Mouse (Mus musculus): Measurements from ENCODE around the gene Tmem130. TPM values are rescaled to one million over a fixed set of nuclear protein-coding genes. Genes with fewer than 3 reads are reported as not detected.
"Not testable (repeated sequence)": the region's sequence is repeated elsewhere in the genome, so short reads cannot be mapped to it uniquely, and the experiment has no call there.

The Tmem130 gene
- polyA plus RNA-seq, 1 experiment: not detected

DNA sequence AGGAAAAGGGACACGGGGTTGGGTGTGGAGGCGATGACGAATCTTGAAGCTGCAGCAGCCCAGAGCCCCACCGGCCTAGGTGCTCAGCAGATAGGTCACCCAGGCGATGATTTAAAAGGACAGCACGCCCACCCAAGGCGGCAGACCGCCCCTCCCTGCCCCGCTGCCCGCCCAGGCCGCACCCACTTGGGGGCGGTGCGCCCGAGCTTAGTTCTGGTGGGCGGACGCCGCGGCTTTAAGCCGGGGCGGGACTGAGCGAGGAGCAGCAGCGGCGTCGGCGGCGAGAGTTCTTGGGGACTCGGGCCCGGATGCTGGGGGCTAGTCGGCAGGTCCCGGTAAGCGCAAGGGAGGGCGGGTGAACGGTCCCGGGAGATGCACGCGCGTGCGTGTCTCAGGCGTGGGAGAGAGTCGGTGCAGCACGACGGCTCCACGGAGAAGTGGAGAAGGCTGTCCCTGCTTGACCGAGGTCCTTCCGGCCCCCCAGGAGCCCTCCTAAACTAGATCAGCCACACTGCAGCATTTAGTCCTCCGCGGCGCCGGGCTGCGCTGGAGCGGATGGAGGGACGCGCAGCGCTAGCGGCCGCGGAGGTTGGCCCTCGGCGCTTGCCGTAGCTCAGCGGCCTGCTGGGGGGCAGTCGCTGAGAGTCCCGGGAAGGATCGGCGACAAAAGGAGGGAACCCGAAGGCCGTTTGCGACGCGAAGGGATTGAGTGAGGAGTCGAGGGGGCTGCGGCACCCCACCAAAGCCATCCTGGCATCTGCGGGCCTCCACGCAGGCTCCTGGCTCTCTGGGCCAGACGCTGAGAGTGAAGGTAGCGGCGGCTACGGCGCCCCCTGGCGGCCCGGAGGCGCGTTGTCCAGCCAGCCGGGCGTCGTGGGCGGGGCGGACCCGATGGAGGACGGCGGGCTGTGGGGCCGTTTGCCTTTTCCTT, 6.6 kb upstream of the Tmem130 start:
- H3K36me3 ChIP-seq (ENCODE audit: control insufficient read depth, insufficient read depth): peaks cover 17% of the 10 kb centered on the region
- H3K4me3 ChIP-seq (ENCODE audit: insufficient read depth, poor library complexity, severe bottlenecking): peak overlapping the region; percentile 85
- peaks cover 29% of the 10 kb centered on the region for H3K79me3 ChIP-seq (ENCODE audit: low read depth)
- H3ac ChIP-seq (ENCODE audit: control insufficient read depth, insufficient read length, low read depth): peak overlapping the region; percentile 74
- peaks cover 5% of the 10 kb centered on the region for H3K27me3 ChIP-seq (ENCODE audit: control insufficient read depth, insufficient read depth, insufficient read length)
- TF ChIP-seq CEBPB (IDR thresholded peaks at IDR 0.05; ENCODE audit: low read depth): no peak
- no peak for TF ChIP-seq USF1 (IDR thresholded peaks at IDR 0.05; ENCODE audit: low read depth)
- TF ChIP-seq MAX (IDR thresholded peaks at IDR 0.05): peak; percentile 19
- peak; percentile 97 for TF ChIP-seq CTCF (IDR thresholded peaks at IDR 0.05; ENCODE audit: control insufficient read depth, insufficient read depth, insufficient read length)
- no peak for TF ChIP-seq MYOG (IDR thresholded peaks at IDR 0.05; ENCODE audit: control insufficient read depth, extremely low read depth, insufficient read length)
- peaks cover 50% of the 10 kb centered on the region for H3K79me2 ChIP-seq (ENCODE audit: control insufficient read depth, insufficient read depth)

DNA sequence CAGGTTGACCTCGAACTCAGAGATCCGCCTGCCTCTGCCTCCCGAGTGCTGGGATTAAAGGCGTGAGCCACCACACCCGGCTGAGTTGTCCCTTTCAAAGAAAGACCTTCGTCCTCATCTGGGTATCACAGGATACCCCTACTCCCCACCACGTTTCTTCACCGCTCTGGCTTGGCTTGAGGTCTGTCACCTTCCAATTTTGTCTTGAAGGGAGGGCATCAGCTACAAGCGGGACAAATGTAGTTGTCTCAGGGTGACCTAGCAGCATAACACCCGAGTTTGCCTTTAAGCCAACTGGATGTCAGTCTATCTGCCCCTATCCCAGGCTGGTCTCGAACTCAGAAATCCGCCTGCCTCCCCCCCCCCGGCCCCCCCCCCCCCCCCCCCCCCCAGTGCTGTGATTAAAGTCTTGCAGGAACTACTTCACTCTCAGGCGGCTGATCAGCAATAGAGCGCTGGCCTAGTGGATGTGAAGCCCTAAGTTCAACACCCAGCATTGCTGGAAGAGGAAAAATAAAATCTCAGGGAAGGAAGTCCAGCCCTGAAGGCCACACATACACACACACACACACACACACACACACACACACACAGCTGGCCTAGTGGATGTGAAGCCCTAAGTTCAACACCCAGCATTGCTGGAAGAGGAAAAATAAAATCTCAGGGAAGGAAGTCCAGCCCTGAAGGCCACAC, 5.6 kb upstream of the Tmem130 start, which contains the start of gene Trrap:
Trrap (plus strand) TSS at position 627 of the 693 bp plus-strand sequence.
- peaks cover 26% of the 10 kb centered on the region for H3K79me3 ChIP-seq (ENCODE audit: low read depth)
- H3K36me3 ChIP-seq (ENCODE audit: control insufficient read depth, insufficient read depth): peaks cover 11% of the 10 kb centered on the region
- H3K4me3 ChIP-seq (ENCODE audit: insufficient read depth, poor library complexity, severe bottlenecking): peak within 1 kb of the TSS; percentile 85
- H3ac ChIP-seq (ENCODE audit: control insufficient read depth, insufficient read length, low read depth): peak within 1 kb of the TSS; percentile 74
- not testable (repeated sequence) for H3K27me3 ChIP-seq (ENCODE audit: control insufficient read depth, insufficient read depth, insufficient read length)
- H3K79me2 ChIP-seq (ENCODE audit: control insufficient read depth, insufficient read depth): peaks cover 41% of the 10 kb centered on the region

DNA sequence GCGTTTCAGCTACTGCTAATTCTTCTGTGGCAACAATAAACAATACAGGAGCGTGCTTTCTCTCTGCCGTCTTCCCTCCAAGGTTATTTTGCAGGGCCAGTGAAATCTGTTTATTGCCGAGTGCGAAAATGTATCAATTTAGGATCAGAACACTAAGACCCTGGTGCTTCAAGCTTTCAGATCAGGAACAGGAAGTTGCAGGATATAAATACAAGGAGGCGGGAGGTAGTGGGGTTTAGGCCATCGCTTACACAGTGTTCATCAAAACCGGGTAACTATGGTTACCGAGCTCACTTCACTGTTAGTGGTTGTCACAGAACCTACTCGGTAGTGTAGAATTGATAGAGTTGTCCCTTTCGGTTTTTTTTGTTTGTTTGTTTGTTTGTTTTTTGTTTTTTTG, 5.0 kb upstream of the Tmem130 start:
- H3K4me3 ChIP-seq (ENCODE audit: insufficient read depth, poor library complexity, severe bottlenecking): no peak overlapping the region
- peaks cover 35% of the 10 kb centered on the region for H3K79me2 ChIP-seq (ENCODE audit: control insufficient read depth, insufficient read depth)
- H3K36me3 ChIP-seq (ENCODE audit: control insufficient read depth, insufficient read depth): peaks cover 8% of the 10 kb centered on the region
- TF ChIP-seq USF1 (IDR thresholded peaks at IDR 0.05; ENCODE audit: low read depth) (no peak), CTCF (IDR thresholded peaks at IDR 0.05; ENCODE audit: control insufficient read depth, insufficient read depth, insufficient read length) (no peak), MYOG (IDR thresholded peaks at IDR 0.05; ENCODE audit: control insufficient read depth, extremely low read depth, insufficient read length) (no peak), CEBPB (IDR thresholded peaks at IDR 0.05; ENCODE audit: low read depth) (no peak), FOSL1 (IDR thresholded peaks at IDR 0.05; ENCODE audit: insufficient read depth, low read length, poor library complexity, severe bottlenecking) (no peak), MYOD1 (IDR thresholded peaks at IDR 0.05; ENCODE audit: control insufficient read depth, insufficient read length, low read depth) (no peak), MAX (IDR thresholded peaks at IDR 0.05) (no peak)
- H3K79me3 ChIP-seq (ENCODE audit: low read depth): peaks cover 24% of the 10 kb centered on the region
- H3K27me3 ChIP-seq (ENCODE audit: control insufficient read depth, insufficient read depth, insufficient read length): peaks cover 8% of the 10 kb centered on the region
- H3ac ChIP-seq (ENCODE audit: control insufficient read depth, insufficient read length, low read depth): no peak overlapping the region

DNA sequence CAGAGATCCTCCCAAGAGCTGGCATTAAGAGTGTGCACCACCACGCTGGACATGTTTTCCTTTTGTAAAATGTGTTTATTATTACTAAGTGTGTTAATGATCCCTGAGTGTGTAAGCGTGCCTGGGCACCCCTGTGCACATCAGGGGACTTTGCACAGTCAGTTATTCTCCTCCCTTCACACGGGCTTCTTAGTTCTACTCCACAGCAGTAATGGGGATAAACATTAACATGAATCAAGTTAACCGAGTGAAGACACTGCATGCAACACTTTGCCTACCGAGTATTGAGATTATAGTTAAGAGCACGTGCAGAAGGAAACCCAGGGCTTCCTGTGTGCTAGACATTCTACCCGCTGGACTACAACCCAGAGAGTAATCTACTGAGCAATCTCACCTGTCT, 4.4 kb upstream of the Tmem130 start:
- Histone ChIP-seq H3K27me3 (ENCODE audit: control insufficient read depth, insufficient read depth, insufficient read length) (peaks cover 14% of the 10 kb centered on the region), H3K4me3 (ENCODE audit: insufficient read depth, poor library complexity, severe bottlenecking) (no peak overlapping the region), H3K79me3 (ENCODE audit: low read depth) (peaks cover 20% of the 10 kb centered on the region), H3K79me2 (ENCODE audit: control insufficient read depth, insufficient read depth) (peaks cover 29% of the 10 kb centered on the region), H3K36me3 (ENCODE audit: control insufficient read depth, insufficient read depth) (peaks cover 2% of the 10 kb centered on the region), H3ac (ENCODE audit: control insufficient read depth, insufficient read length, low read depth) (no peak overlapping the region)
- TF ChIP-seq MAX (IDR thresholded peaks at IDR 0.05) (no peak), MYOG (IDR thresholded peaks at IDR 0.05; ENCODE audit: control insufficient read depth, extremely low read depth, insufficient read length) (no peak), FOSL1 (IDR thresholded peaks at IDR 0.05; ENCODE audit: insufficient read depth, low read length, poor library complexity, severe bottlenecking) (no peak), CTCF (IDR thresholded peaks at IDR 0.05; ENCODE audit: control insufficient read depth, insufficient read depth, insufficient read length) (no peak), CEBPB (IDR thresholded peaks at IDR 0.05; ENCODE audit: low read depth) (no peak), USF1 (IDR thresholded peaks at IDR 0.05; ENCODE audit: low read depth) (no peak), MYOD1 (IDR thresholded peaks at IDR 0.05; ENCODE audit: control insufficient read depth, insufficient read length, low read depth) (no peak)

DNA sequence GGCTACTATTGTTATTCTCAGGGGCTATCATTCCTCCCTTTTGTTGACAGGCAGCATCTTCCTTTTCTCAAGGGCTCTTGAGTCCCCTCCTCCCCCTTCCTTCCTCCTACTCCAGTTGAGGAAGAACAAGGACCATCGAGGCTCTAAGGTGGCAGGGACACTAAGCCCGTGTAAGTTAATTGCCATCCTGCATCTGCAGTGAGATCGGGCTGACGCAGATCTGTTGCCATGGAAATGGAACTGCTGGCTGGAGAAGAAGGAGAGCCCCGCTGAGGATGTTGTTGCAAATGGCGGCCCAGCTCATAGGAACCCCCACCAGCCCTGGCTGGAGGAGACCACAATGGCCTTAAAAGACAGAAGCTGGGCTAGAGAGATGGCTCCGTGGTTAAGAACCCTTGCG, 3.2 kb downstream of the Tmem130 start:
- no peak for TF ChIP-seq FOSL1 (IDR thresholded peaks at IDR 0.05; ENCODE audit: insufficient read depth, low read length, poor library complexity, severe bottlenecking)
- Histone ChIP-seq H3ac (ENCODE audit: control insufficient read depth, insufficient read length, low read depth) (no peak overlapping the region), H3K79me3 (ENCODE audit: low read depth) (no peaks in the 10 kb centered on the region), H3K79me2 (ENCODE audit: control insufficient read depth, insufficient read depth) (no peaks in the 10 kb centered on the region), H3K4me3 (ENCODE audit: insufficient read depth, poor library complexity, severe bottlenecking) (no peak overlapping the region), H3K36me3 (ENCODE audit: control insufficient read depth, insufficient read depth) (no peaks in the 10 kb centered on the region), H3K27me3 (ENCODE audit: control insufficient read depth, insufficient read depth, insufficient read length) (peaks cover 19% of the 10 kb centered on the region)

DNA sequence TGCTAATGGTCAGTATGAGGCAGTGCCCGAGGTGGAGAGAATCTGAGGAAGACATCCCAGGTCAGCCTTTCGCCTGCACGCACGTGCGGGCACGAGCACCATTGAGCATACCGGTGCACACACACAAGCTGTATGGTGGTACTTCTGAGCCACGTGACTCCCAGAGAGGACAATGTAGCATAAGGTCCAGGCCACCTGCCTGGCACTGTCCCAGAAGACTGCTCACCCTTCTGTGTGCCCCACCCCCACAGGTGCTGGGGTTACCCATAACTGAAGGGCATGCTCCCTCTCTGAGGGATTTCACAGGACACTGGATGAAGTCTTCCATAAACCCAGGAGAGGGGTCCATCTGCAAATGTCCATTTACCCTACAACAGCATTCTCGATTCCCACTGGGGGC, 4.2 kb downstream of the Tmem130 start:
- H3ac ChIP-seq (ENCODE audit: control insufficient read depth, insufficient read length, low read depth): no peak overlapping the region

More for the DNA sequence above, 4.2 kb downstream of the Tmem130 start:
- Histone ChIP-seq H3K79me2 (ENCODE audit: control insufficient read depth, insufficient read depth) (no peaks in the 10 kb centered on the region), H3K27me3 (ENCODE audit: control insufficient read depth, insufficient read depth, insufficient read length) (peaks cover 19% of the 10 kb centered on the region), H3K36me3 (ENCODE audit: control insufficient read depth, insufficient read depth) (no peaks in the 10 kb centered on the region), H3K79me3 (ENCODE audit: low read depth) (no peaks in the 10 kb centered on the region), H3K4me3 (ENCODE audit: insufficient read depth, poor library complexity, severe bottlenecking) (no peak overlapping the region)
- TF ChIP-seq USF1 (IDR thresholded peaks at IDR 0.05; ENCODE audit: low read depth): no peak
- TF ChIP-seq MYOG (IDR thresholded peaks at IDR 0.05; ENCODE audit: control insufficient read depth, extremely low read depth, insufficient read length): no peak
- no peak for TF ChIP-seq CEBPB (IDR thresholded peaks at IDR 0.05; ENCODE audit: low read depth)
- no peak for TF ChIP-seq MAX (IDR thresholded peaks at IDR 0.05)
- no peak for TF ChIP-seq CTCF (IDR thresholded peaks at IDR 0.05; ENCODE audit: control insufficient read depth, insufficient read depth, insufficient read length)
- TF ChIP-seq MYOD1 (IDR thresholded peaks at IDR 0.05; ENCODE audit: control insufficient read depth, insufficient read length, low read depth): no peak
- TF ChIP-seq FOSL1 (IDR thresholded peaks at IDR 0.05; ENCODE audit: insufficient read depth, low read length, poor library complexity, severe bottlenecking): no peak

Data from C2C12 (cell line).